Mouse (Mus musculus): Measurements from ENCODE around the gene Rbm34.
"Not testable (repeated sequence)": the region's sequence is repeated elsewhere in the genome, so short reads cannot be mapped to it uniquely, and the experiment has no call there.

DNA sequence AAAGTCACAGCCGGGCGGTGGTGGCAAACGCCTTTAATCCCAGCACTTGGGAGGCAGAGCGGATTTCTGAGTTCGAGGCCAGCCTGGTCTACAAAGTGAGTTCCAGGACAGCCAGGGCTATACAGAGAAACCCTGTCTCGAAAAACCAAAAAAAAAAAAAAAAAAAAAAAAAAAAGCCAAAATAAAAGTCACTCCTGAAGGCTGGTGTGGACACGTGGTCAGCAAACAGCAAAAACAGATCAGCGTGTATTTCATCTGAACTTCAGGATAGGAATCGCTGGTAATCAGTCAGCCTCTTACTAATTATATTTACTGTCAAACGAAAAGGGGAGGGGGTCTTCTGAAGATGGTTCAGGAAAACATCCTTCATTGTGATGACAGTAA, 56.8 kb downstream of the Rbm34 start:
- not testable (repeated sequence) for TF ChIP-seq CTCF (IDR thresholded peaks at IDR 0.05); POLR2A (IDR thresholded peaks at IDR 0.05; ENCODE audit: insufficient read depth, low read depth, low read length); EP300 (IDR thresholded peaks at IDR 0.05; ENCODE audit: insufficient read depth, low read depth, low read length)
